Mouse (Mus musculus) neural tube, embryonic 14.5 days (tissue): ENCODE measurements around the gene H2-T24. TPM values are rescaled to one million over a fixed set of nuclear protein-coding genes. Genes with fewer than 3 reads are reported as not detected.

Experiments used
- microRNA counts: library from miRNA; unstranded; fragments of <30 nt; microRNA quantifications from one replicate; lab custom pipeline; 2016
- microRNA-seq: library from miRNA; unstranded; fragments of <30 nt; microRNA quantifications from one replicate; pipeline ENCODE4, GENCODE M21; 2016
- polyA plus RNA-seq: library from polyadenylated mRNA; unstranded; fragments of >200 nt; fragmentation: Nextera tagmentation; extraction: Ambion mirVana; gene quantifications from 2 replicates; pipeline ENCODE4 v1.2.1, GENCODE M21; 2014

H2-T24 gene
- polyA plus RNA-seq, 1 experiment from 2014 or later, result 12.7 TPM

MicroRNAs within 50 kb of the gene (microRNA counts, 519-probe panel; counts per million panel counts)
- microRNA mmu-miR-877 (lab: Ali Mortazavi, UCI), result not detected

Small RNA genes lying within 50 kb of the gene (microRNA-seq; reads per million reads assigned to microRNA genes)
- 83.4 reads per million, percentile 44 among the genes with 10 or more reads in this experiment for gene Mir877

Other genes with a start within 250 kb of the H2-T24 start
- gene Ier3, start 198.9 kb downstream of the H2-T24 start, polyA plus RNA-seq, result 4.2 and 6.9 TPM in 2 replicates
- gene Flot1, start 197.3 kb downstream of the H2-T24 start, polyA plus RNA-seq, result 100 and 121 TPM in 2 replicates
- gene Tubb5, start 182.3 kb downstream of the H2-T24 start, polyA plus RNA-seq, result 1,611 and 1,626 TPM in 2 replicates
- gene Mdc1, start 179.0 kb downstream of the H2-T24 start, polyA plus RNA-seq, result 6.0 and 8.5 TPM in 2 replicates
- gene Nrm, start 159.2 kb downstream of the H2-T24 start, polyA plus RNA-seq, result 15.7 and 16.9 TPM in 2 replicates
- 18.0 and 27.3 TPM in 2 replicates for gene Ppp1r18, start 155.0 kb downstream of the H2-T24 start, polyA plus RNA-seq
- 22.4 and 37.5 TPM in 2 replicates for gene Dhx16, start 140.7 kb downstream of the H2-T24 start, polyA plus RNA-seq
- 57.9 and 74.2 TPM in 2 replicates for gene 2310061I04Rik, start 123.1 kb downstream of the H2-T24 start, polyA plus RNA-seq
- gene Atat1, start 110.5 kb downstream of the H2-T24 start, polyA plus RNA-seq, result 448 and 481 TPM in 2 replicates
- gene Mrps18b, start 104.2 kb downstream of the H2-T24 start, polyA plus RNA-seq, result 65.3 and 66.2 TPM in 2 replicates
- gene Ppp1r10, start 104.1 kb downstream of the H2-T24 start, polyA plus RNA-seq, result 31.9 and 39.0 TPM in 2 replicates
- 71.1 and 81.1 TPM in 2 replicates for gene Abcf1, start 50.8 kb downstream of the H2-T24 start, polyA plus RNA-seq
- gene Gnl1, start 40.7 kb downstream of the H2-T24 start, polyA plus RNA-seq, result 45.9 and 50.3 TPM in 2 replicates
- 65.3 and 78.2 TPM in 2 replicates for gene Prr3, start 40.3 kb downstream of the H2-T24 start, polyA plus RNA-seq
- 2.6 and 3.8 TPM in 2 replicates for gene H2-T23, start 12.3 kb upstream of the H2-T24 start, polyA plus RNA-seq
- 5.9 and 8.9 TPM in 2 replicates for gene H2-T22, start 22.2 kb upstream of the H2-T24 start, polyA plus RNA-seq
- gene Gm6034, start 22.4 kb upstream of the H2-T24 start, polyA plus RNA-seq, result not detected in 2 replicates
- not detected in 2 replicates for gene Gm11127, start 37.8 kb upstream of the H2-T24 start, polyA plus RNA-seq
- gene Gm19684, start 101.1 kb upstream of the H2-T24 start, polyA plus RNA-seq, result not detected in 2 replicates
- gene Gm7030, start 108.9 kb upstream of the H2-T24 start, polyA plus RNA-seq, result not detected in 2 replicates
- not detected in 2 replicates for gene Gm8909, start 148.0 kb upstream of the H2-T24 start, polyA plus RNA-seq
- not detected in 2 replicates for gene H2-T3, start 169.7 kb upstream of the H2-T24 start, polyA plus RNA-seq
- gene Rpp21, start 237.5 kb upstream of the H2-T24 start, polyA plus RNA-seq, result 132 and 170 TPM in 2 replicates